Mouse (Mus musculus): ENCODE data around the gene Efcab7.

The Efcab7 gene

DNA sequence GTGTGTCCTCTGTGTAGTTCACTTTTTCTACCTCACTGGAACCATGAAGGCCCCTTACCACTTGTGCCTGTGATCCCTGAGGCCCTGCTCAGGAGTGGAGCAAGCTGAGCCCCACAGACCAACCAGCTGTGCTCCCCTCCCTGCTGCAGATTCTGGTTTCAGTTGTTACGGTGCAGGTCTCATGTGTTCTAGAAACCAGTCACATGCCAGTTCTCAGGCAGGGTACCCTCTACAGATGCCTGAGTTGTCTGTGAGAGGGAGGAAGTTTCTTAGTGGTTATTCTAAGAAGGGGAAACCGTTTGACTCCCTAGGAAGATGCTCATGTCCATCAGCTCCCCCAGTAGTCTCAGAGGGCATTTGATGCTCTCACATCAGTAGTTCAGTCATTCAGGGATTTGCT lies 115.6 kb downstream of the Efcab7 start:
- no peak for DNase-seq (ENCODE audit: low spot score in 2 of 2)

DNA sequence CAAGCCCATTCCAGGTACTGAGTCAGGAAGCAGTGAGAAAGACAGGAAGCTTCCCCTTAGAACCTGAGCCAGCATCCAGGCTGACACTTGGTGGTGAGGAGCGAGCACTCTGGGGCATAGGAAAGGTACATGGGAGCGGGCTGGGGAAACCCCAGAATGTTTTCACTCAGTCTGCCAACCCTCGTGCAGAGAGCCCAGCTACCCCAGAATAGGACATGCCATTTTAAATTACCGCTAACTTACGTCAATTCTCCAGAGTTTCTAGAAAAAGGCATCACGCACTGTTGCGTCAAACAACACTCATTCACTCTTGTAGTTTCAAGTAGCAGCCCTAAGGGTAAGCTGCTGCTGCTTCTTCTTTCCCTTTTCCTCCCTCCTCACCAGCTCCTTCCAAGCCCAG lies 116.0 kb downstream of the Efcab7 start:
- DNase-seq (ENCODE audit: low spot score in 2 of 2), result no peak

DNA sequence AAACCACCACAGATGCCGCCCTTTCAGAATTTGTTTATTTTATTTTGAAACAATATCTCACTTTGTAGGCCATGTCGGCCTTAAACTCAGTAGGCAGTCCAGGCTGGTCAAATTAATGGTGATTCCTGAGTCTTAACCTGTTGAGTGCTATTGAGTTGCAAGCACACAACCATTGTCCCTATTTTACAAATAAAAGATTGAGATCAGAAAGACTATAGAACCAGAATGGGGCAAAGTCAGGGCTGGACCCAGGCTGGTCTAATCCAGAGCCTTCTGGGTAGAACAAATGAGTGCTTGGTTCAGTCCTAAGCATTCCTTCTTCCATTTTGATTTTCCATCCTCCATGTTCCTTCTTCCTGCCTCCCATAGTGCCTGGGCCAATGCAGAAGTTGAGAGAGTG lies 117.5 kb downstream of the Efcab7 start:
- no peak for DNase-seq (ENCODE audit: low spot score in 2 of 2)

DNA sequence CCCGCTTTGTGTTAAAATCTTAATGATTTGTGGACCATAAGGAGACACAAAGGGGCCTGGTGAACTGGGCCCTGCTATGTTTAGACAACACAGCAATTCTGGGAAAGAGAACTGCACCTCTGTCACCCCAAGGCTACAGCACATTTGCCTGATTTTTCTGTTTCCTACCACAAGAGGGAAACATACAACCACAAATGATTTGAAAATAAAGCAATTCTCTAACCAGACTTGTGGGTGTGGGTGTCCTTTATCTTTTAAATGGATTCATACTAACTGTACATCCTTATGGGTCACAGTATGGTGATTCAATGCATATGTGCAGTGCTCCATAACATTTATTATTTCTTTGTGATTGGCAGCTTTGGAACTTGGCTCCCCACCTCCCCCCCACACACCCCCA lies 118.2 kb downstream of the Efcab7 start:
- no peak for DNase-seq (ENCODE audit: low spot score in 2 of 2)

DNA sequence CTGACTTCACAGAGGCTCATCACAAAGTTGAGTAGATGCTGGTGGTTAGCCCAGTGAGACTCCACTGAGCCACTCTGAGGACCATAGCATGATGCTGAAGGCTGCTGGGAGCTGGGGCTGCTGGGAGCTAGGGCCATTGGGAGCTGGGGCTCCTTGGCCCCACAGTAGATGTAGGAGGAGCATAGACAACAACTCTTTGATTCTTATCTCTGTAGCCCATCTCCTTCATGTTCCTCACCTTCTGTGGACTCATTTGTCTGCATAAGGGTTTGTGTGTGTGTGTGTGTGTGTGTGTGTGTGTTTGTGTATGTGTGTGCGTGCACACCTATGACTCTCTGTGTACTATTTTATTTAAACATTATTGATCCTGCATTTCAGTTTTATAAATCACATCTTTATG lies 118.9 kb downstream of the Efcab7 start:
- DNase-seq (ENCODE audit: low spot score in 2 of 2), result no peak

DNA sequence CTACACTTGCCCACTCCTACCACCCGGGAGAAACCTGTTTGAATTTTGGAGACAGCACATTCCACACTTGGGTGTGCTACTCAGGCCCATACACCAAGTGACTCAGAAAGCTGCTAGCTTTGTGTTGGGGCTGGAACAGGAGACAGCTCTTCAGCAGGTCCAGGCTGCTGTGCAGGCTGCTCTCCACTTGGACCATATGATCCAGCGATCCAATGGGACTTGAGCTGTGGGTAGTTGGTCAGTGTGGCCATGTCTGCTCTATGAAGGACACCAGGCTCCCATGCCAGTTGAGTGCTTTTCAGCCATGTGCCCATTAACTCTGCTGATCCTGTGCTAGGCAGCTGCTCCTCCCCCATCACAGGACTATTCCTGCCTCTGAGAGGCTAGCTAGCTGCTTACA lies 124.9 kb downstream of the Efcab7 start:
- no peak for DNase-seq (ENCODE audit: low spot score in 2 of 2)

DNA sequence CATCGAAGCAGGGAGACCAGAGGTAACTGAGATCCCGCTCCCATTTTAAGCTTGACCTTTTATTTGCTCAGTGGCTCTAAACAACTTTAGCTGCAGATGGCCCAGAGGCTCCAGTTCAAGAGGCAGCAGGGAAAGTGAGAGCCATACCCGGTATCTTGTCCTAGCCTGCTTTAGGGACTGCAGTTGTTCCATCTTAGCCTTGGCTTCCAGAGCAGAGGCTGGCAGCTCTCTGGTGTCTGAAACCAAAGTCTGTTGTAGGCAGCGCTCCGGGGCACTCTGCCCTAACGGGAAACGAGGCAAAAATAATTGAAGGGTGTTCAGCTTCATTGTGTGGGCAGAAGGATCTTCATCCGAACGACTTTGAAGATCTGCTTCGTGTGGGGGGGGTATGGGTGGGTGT lies 126.4 kb downstream of the Efcab7 start:
- DNase-seq (ENCODE audit: low spot score in 2 of 2), result no peak

DNA sequence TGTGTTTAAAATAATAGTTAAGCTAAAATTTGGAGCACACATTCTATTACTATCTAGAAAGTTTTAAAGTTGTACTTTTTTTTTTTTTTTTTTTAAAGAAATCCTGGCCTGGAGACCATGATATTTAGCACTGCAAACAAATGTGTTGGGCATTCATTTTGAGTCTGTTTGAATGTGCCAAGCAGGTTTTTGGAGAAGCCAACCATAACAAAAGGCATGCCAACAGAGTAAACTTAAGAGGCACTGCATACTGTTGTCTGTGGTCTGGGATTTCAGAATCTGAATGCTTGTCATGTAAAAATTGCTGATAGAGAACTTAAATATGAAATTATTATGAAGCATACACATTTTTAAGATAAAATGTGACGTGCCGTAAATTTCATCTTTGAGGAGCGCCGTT lies 128.2 kb downstream of the Efcab7 start:
- no peak for DNase-seq (ENCODE audit: low spot score in 2 of 2)

DNA sequence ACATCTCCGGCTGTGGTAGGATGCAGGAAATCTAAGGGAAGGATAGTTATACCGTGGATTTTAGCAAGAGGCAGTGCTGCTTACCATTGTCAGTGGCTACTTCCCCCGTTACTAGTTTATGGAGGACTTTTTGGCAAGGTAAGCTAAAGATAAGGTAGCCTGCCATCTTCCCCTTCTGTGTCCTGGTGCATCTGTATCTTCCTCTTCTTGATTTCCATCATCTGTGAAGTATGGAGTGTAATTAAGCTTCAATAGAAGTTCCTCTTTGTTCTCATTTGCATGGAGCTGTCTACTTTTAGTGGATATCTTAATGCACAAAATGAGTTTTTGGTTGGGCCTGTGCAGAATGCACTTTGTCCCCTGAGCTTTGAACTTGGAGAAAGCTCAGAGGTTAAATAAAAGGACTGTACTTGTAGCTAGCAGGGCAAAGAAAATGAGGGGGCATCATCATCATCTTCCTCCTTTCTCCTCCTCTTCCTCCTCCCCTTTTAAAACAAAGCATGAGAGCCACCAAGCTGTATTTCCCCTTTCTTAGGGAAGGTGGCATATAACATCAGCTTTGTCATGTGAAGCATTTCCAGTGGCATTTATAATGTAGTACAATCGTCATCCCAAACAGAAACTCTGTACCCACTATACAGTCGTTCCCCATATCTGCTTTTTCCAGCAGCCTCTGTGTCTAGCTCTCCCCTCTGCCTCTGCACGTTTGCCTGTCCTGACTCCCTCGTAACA lies 129.3 kb downstream of the Efcab7 start:
- no peak for DNase-seq (ENCODE audit: low spot score in 2 of 2)

DNA sequence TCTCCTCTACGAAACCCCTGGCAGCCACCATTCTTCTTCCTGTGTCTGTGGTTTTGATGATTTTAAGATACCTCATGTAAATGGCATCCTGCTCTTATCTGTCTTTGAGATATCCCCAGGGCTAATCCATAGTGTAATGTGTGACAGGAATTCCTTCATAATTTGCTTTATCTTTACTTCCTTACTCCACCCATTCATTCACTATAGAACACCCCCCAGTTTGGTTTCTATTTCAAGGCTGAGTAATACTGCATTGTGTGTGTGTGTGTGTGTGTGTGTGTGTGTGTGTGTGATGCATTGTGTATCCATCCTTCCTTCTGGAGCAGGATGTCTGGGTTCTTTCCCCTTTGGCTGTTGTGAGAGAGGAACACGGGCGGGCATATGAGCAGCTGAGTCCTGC lies 130.3 kb downstream of the Efcab7 start:
- DNase-seq (ENCODE audit: low spot score in 2 of 2), result no peak
